Mouse (Mus musculus) liver, embryonic 12.5 days (tissue): ENCODE data around the gene Rtp1. TPM values are rescaled to one million over a fixed set of nuclear protein-coding genes. Genes with fewer than 3 reads are reported as not detected.

Source experiments
- ATAC-seq: fragments of 200-750 bp; cut with Nextera tagmentation; 2 replicates; pipeline ENCODE4 v1.8.0; 2017; ENCODE audit warnings: moderate number of reproducible peaks, mild to moderate bottlenecking, moderate library complexity
- H3K27ac ChIP-seq: fragments of 300-500 bp; sonication (generic); 2 replicates; pipeline ENCODE4 v1.5.1; 2016; ENCODE audit warnings: mild to moderate bottlenecking
- H3K27me3 ChIP-seq: fragments of 300-500 bp; sonication (generic); replicated peaks from 2 replicates; pipeline ENCODE4 v1.6.1; 2016; ENCODE audit warnings: mild to moderate bottlenecking, moderate library complexity
- H3K36me3 ChIP-seq: fragments of 300-500 bp; sonication (generic); 2 replicates; pipeline ENCODE4 v1.6.1; 2016; ENCODE audit warnings: mild to moderate bottlenecking, moderate library complexity
- H3K4me1 ChIP-seq: fragments of 300-500 bp; sonication (generic); 2 replicates; pipeline ENCODE4 v1.6.1; 2016
- H3K4me2 ChIP-seq: fragments of 300-500 bp; sonication (generic); 2 replicates; pipeline ENCODE4 v1.6.1; 2016; ENCODE audit warnings: mild to moderate bottlenecking, moderate library complexity
- H3K4me3 ChIP-seq: fragments of 300-500 bp; sonication (generic); 2 replicates; pipeline ENCODE4 v1.5.1; 2016; ENCODE audit warnings: mild to moderate bottlenecking, moderate library complexity
- H3K9ac ChIP-seq: fragments of 300-500 bp; sonication (generic); 2 replicates; pipeline ENCODE4 v1.6.1; 2016; ENCODE audit warnings: mild to moderate bottlenecking, moderate library complexity
- H3K9me3 ChIP-seq: fragments of 300-500 bp; sonication (generic); replicated peaks from 2 replicates; pipeline ENCODE4 v1.6.1; 2016; ENCODE audit warnings: mild to moderate bottlenecking, moderate library complexity
- WGBS: fragments of 180-500 bp; shearing (Covaris S2); methylation state at CpG from one replicate; pipeline ENCODE4 v1.1.7; 2016; ENCODE audit not compliant: insufficient replicate concordance; 5-methylcytosine and 5-hydroxymethylcytosine counted together
- polyA plus RNA-seq: library from polyadenylated mRNA; unstranded; fragments of >200 nt; fragmentation: Nextera tagmentation; extraction: Ambion mirVana; gene quantifications from 2 replicates; pipeline ENCODE4 v1.2.1, GENCODE M21; 2016

Rtp1 gene
- polyA plus RNA-seq, 1 experiment from 2014 or later, result not detected

DNA sequence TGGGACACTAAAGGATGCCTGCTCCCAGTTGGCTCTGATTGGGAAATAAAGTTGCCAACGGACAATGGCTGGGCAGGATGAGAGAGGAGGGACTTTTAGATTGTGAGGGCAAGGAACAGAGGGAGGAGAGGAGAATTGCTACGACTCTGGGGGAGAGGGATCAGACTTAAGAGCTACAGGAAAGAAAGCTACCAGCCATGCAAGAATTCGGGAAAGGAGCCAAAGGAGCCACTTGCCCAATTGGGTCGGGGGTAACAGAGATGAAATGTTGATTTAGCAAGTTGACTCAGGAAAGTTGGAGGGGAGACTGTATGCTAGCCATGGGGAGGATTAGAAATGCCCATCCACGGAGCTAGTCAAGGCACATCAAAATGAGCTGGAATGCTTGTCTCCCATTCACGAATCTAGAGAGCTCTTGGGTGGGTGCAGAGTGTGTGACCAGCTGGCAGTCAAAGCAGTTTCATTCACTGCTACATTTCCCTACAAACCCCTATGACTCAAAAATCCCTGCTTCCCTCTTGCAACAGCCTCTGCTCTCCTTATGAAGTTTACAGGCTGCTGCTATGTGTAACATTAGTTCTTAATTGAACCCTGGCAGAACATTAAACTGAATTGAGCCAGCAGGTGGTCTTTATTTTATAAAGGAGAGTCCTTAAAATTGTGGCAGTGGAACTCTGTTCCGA lies 30.1 kb downstream of the Rtp1 start:
- Histone ChIP-seq H3K4me1 (no peaks in the 10 kb centered on the region), H3K36me3 (peaks cover 5% of the 10 kb centered on the region; the same call in 1 of the 2 replicates), H3K27me3 (no peaks in the 10 kb centered on the region), H3K4me2 (no peak overlapping the region), H3K4me3 (no peak overlapping the region), H3K27ac (no peak overlapping the region), H3K9ac (no peak overlapping the region), H3K9me3 (no peaks in the 10 kb centered on the region)
- 33% methylated on average over 7 of the region's 7 CpGs for WGBS
- no peak for ATAC-seq

DNA sequence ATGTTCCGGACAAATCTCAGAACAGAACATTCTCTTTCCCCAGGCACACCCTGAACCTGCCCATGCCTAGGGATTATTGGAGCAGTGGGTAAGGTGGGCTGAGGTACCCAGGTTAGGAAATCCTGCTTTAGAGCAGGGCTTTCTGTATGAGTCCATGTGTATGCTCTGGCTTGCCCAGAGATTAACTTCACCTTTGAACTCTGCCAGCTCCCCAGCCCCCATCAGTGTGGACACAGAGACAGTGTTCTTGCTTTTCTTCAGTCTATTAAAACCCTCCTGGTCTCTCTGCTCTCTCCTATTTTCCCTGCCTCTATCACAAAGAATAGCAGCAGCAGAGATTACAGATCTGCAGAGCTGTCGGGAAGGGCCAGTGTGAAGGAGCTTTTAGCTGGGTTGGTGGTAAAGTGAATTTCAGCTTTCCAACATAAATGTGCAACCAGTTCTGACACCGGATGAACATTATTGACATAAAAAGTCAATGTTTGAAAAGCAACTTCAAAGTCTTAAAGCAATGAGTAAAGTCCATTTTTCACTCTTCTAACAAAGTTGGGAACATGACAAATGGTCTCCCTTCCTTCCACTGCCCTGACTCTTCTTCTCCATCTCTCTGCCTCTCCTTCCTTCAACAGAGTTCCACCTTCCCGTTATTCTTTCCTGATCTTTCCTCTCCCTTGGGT lies 34.9 kb downstream of the Rtp1 start:
- WGBS, result 57% methylated on average over 4 of the region's 4 CpGs
- no peaks in the 10 kb centered on the region for H3K27me3 ChIP-seq
- peak; percentile 46 for ATAC-seq
- H3K4me3 ChIP-seq, result no peak overlapping the region
- H3K36me3 ChIP-seq, result no peaks in the 10 kb centered on the region
- no peaks in the 10 kb centered on the region for H3K9me3 ChIP-seq
- no peaks in the 10 kb centered on the region for H3K4me1 ChIP-seq
- H3K9ac ChIP-seq, result no peak overlapping the region
- H3K4me2 ChIP-seq, result no peak overlapping the region
- H3K27ac ChIP-seq, result peak overlapping the region; percentile 62

DNA sequence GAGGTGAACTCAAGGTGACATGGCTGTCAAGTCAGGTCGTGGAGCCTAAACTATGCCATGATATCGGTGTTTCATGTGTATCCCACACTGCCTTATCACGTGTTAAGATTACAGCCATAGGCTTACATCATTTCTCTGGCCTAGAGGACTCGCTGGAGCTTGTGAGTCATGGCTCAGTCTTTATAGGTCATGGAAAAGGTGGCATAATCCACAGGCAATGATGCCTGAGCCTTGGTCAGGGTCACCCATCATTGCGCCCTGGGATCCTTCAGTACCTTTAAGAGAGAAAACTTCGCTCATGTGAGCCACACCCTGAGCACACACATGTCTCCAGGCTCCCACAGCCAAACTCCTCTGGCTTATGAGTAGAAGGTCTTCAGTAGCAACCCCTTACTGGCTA lies 42.6 kb downstream of the Rtp1 start:
- H3K4me2 ChIP-seq, result no peak overlapping the region
- H3K27ac ChIP-seq, result no peak overlapping the region
- no peaks in the 10 kb centered on the region for H3K27me3 ChIP-seq
- H3K36me3 ChIP-seq, result peaks cover 22% of the 10 kb centered on the region; the same call in 1 of the 2 replicates
- H3K9me3 ChIP-seq, result no peaks in the 10 kb centered on the region
- no peak overlapping the region for H3K9ac ChIP-seq
- WGBS, result 72% methylated on average over 6 of the region's 6 CpGs
- no peak for ATAC-seq
- H3K4me3 ChIP-seq, result no peak overlapping the region
- H3K4me1 ChIP-seq, result no peaks in the 10 kb centered on the region

DNA sequence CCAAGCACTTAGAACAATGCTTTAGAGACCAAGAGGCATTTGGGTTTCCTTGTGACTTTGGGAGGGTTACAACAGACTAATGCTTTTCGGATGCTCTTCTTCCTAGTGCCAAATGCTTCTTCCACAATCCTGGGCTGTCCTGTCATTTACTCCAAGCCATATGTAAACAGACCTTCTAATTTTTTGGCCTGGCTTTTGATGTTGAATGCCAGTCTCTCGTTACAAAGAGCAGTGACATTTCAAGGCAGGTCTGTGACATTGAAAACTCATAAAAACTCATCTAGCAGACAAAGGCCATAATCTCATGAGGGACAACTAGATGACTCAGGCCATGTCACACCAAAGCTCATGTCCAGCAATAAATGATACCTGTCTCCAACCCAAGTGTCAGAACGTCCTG lies 43.1 kb downstream of the Rtp1 start:
- Histone ChIP-seq H3K9ac (no peak overlapping the region), H3K27me3 (no peaks in the 10 kb centered on the region), H3K4me3 (no peak overlapping the region), H3K4me2 (no peak overlapping the region), H3K36me3 (peaks cover 22% of the 10 kb centered on the region; the same call in 1 of the 2 replicates), H3K4me1 (no peaks in the 10 kb centered on the region), H3K27ac (no peak overlapping the region), H3K9me3 (no peaks in the 10 kb centered on the region)
- WGBS, result 55% methylated on average over 3 of the region's 3 CpGs
- ATAC-seq, result no peak

DNA sequence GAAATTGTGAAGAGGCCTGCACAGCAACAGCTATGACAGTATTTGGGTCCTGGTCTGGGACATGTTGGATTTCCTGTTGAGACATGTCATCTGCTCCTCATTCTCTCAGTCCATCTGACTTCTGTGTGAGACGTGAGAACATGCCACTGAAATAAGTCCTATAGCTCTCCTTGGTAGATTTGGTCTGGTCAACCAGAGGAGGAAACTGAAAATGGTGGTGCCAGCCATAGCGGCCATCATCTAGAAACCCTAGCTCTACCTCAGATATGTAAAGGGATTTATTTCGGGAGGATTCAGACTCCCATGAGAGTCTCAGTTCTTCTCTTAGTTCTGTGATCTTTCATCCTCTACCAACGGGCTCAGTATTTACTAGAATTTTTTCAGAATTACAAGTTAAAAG lies 46.7 kb downstream of the Rtp1 start:
- H3K4me3 ChIP-seq, result no peak overlapping the region

DNA sequence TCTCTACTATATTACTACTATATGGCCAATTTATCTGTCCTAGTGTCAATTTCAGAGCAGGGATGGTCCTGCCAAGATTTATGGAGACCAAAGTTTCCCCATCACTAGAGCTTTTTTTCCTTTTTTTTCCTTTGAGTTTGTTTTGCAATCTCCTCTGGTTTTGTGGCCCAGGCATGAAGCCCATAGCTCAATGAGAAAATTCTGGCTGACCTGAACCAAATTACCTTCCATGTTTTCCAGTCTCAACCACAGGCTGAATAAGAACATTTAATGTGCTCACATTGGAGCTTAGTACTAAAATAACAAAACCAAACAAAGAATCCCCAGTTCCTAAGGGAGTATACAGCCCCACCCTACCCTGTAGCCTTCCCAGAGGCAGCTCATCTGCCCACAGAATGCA lies 47.7 kb downstream of the Rtp1 start:
- H3K36me3 ChIP-seq, result peaks cover 9% of the 10 kb centered on the region; the same call in 1 of the 2 replicates
- H3K4me3 ChIP-seq, result no peak overlapping the region
- H3K4me2 ChIP-seq, result no peak overlapping the region
- H3K9me3 ChIP-seq, result no peaks in the 10 kb centered on the region
- H3K9ac ChIP-seq, result no peak overlapping the region
- ATAC-seq, result no peak
- H3K27ac ChIP-seq, result no peak overlapping the region
- no peaks in the 10 kb centered on the region for H3K27me3 ChIP-seq
- no peaks in the 10 kb centered on the region for H3K4me1 ChIP-seq

More for the DNA sequence above, 46.7 kb downstream of the Rtp1 start:
- no peaks in the 10 kb centered on the region for H3K9me3 ChIP-seq
- no peaks in the 10 kb centered on the region for H3K27me3 ChIP-seq
- no peaks in the 10 kb centered on the region for H3K4me1 ChIP-seq
- H3K9ac ChIP-seq, result no peak overlapping the region
- peaks cover 12% of the 10 kb centered on the region; the same call in 1 of the 2 replicates for H3K36me3 ChIP-seq
- 70% methylated on average over 4 of the region's 4 CpGs for WGBS
- no peak for ATAC-seq
- no peak overlapping the region for H3K27ac ChIP-seq
- H3K4me2 ChIP-seq, result no peak overlapping the region

DNA sequence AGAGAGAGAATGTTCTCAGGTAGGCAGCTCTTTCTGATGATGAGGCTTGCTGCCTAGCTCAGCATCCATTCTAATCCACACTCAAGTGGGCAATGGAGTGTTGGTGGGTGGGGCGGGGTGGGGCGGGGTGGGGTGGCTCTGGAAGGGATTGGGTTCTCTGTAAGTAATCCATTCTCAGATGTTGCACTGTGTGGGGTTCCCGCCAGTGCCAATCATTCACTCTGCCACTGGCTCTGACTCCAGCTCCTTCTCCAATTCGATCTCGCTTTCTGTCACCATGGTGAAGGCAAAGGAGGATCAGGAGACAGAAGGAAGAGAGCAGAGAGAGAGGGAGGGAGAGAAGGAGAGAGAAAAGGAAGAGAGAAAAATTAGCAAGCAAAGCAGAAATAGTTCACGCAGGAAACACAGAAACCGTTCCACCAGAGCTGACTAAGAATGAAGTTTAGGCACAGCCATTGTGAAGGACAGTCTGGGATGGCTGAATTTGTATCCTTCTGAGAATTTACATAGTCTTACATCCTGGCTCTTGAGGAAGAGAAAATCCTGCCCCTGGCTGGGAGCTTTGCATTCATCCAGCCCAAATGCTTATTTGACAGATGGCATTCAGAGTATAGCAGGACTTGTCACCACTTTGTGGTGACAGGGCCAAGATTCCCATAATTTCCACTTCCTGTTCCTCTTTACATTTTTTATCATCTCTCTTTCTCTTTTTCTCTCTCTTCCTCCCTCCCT lies 51.1 kb downstream of the Rtp1 start:
- Histone ChIP-seq H3K27me3 (0 out of 2 replicates have a peak, but pooled peaks cover 6% of the 10 kb centered on the region), H3K36me3 (peaks cover 22% of the 10 kb centered on the region), H3K4me3 (no peak overlapping the region), H3K4me1 (no peaks in the 10 kb centered on the region), H3K27ac (no peak overlapping the region), H3K4me2 (no peak overlapping the region), H3K9me3 (no peaks in the 10 kb centered on the region), H3K9ac (no peak overlapping the region)
- ATAC-seq, result no peak
- 66% methylated on average over 7 of the region's 7 CpGs for WGBS

DNA sequence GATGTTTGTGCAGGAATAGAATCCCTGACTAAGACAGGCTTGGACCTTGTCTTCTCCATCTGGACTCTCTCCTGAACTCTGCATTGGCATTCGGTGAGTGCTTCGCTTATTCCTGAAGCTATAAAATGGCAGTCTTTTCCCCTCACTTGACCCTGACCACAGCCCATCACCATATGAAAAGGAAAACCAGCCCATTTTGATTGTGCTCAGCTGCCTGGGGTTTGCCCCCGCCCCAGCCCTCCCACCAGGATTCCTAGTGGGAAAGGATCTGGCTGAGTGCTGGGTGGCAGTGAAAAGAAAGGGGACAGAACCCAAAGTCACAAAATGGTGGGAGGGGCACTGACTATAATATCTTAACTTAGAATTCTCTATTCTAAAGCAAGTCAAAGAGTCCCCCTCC lies 53.3 kb downstream of the Rtp1 start:
- no peak for ATAC-seq
- Histone ChIP-seq H3K27me3 (peaks cover 6% of the 10 kb centered on the region; the same call in 1 of the 2 replicates), H3K36me3 (peaks cover 28% of the 10 kb centered on the region), H3K9me3 (no peaks in the 10 kb centered on the region), H3K4me1 (no peaks in the 10 kb centered on the region), H3K9ac (no peak overlapping the region), H3K4me2 (no peak overlapping the region), H3K27ac (no peak overlapping the region), H3K4me3 (no peak overlapping the region)
- 73% methylated on average over 3 of the region's 3 CpGs for WGBS

DNA sequence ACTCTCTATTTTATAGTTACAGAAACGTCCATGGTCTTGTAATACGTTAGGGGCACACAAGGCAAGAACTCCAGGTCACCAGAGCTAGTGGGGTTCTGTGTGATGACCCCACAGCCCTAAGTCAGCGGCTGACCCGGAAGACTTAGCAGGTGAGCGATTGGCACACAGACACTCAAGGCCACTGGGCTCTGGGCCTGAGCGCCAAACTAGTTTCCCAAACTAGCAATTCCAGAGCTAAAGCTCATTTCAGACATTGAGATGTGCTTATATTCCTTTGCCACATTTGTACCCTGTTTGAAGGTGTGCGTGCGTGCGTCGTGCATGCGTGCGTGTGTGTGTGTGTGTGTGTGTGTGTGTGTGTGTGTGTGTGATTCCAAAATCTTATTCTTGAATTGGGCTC lies 53.9 kb downstream of the Rtp1 start:
- Histone ChIP-seq H3K9ac (no peak overlapping the region), H3K9me3 (no peaks in the 10 kb centered on the region), H3K4me3 (no peak overlapping the region), H3K27me3 (peaks cover 6% of the 10 kb centered on the region; the same call in 1 of the 2 replicates), H3K4me1 (no peaks in the 10 kb centered on the region), H3K4me2 (no peak overlapping the region), H3K36me3 (peaks cover 34% of the 10 kb centered on the region), H3K27ac (no peak overlapping the region)
- ATAC-seq, result no peak
- 89% methylated on average over 12 of the region's 12 CpGs for WGBS

DNA sequence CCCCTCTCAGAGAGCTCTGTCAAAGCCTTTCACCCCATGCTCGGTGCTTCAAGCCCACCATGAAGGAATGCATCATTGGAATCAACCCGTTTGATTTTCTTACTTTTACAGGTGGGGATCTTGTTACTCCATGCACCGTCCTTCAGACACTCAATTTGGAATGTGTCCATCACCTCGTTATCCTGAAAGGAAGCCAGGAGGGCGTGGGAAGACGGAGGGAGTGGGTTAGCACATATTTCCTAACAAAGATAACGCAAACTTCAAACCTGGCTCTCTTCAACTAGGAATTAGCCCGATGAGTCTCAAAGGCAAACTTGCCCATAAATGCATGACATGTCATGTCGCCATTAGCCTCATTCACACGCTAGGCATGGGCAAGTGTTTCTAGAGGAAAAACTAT lies 54.4 kb downstream of the Rtp1 start:
- peaks cover 34% of the 10 kb centered on the region for H3K36me3 ChIP-seq
- WGBS, result 69% methylated on average over 10 of the region's 10 CpGs
- no peak for ATAC-seq

More for the DNA sequence above, 54.4 kb downstream of the Rtp1 start:
- H3K9me3 ChIP-seq, result no peaks in the 10 kb centered on the region
- no peak overlapping the region for H3K4me2 ChIP-seq
- H3K27me3 ChIP-seq, result peaks cover 6% of the 10 kb centered on the region; the same call in 1 of the 2 replicates
- H3K9ac ChIP-seq, result no peak overlapping the region
- no peak overlapping the region for H3K4me3 ChIP-seq
- H3K4me1 ChIP-seq, result no peaks in the 10 kb centered on the region
- no peak overlapping the region for H3K27ac ChIP-seq
